Mouse (Mus musculus) intestine, embryonic 14.5 days (tissue): ENCODE measurements at regions not wholly inside any gene's neighbourhood (a gene's known extent, or its start where the extent isn't known, plus 50 kb on each side); places are given as distances from the start of the nearest gene placed in this dataset.
A peak's percentile ranks its signal among the peaks of the same experiment; 100 is the strongest.

Experiments
- ATAC-seq: fragments of 200-750 bp; cut with Nextera tagmentation; replicated peaks from 2 replicates; pipeline ENCODE4 v1.8.0; 2017; ENCODE audit warnings: low read depth, moderate number of reproducible peaks, moderate TSS enrichment, moderate library complexity; ENCODE audit not compliant: low FRiP score, low TSS enrichment
- DNase-seq: peaks from one replicate; pipeline ENCODE4 v3.0.0-alpha.2; 2018; ENCODE audit warnings: low spot score
- H3K27ac ChIP-seq: fragments of 300-500 bp; sonication (generic); 2 replicates; pipeline ENCODE4 v1.5.1; 2014; ENCODE audit warnings: low read depth, mild to moderate bottlenecking, control low read depth
- H3K27me3 ChIP-seq: fragments of 300-500 bp; sonication (generic); replicated peaks from 2 replicates; pipeline ENCODE4 v1.6.1; 2014; ENCODE audit warnings: low read length, control low read depth; ENCODE audit not compliant: control insufficient read depth, insufficient read depth
- H3K36me3 ChIP-seq: fragments of 300-500 bp; sonication (generic); 2 replicates; pipeline ENCODE4 v1.6.1; 2014; ENCODE audit warnings: low read length, control low read depth; ENCODE audit not compliant: control insufficient read depth, insufficient read depth
- H3K4me1 ChIP-seq: fragments of 300-500 bp; sonication (generic); replicated peaks from 2 replicates; pipeline ENCODE4 v1.6.1; 2014; ENCODE audit warnings: low read length, control low read depth, mixed read lengths; ENCODE audit not compliant: control insufficient read depth, insufficient read depth
- H3K4me2 ChIP-seq: fragments of 300-500 bp; sonication (generic); 2 replicates; pipeline ENCODE4 v1.6.1; 2014; ENCODE audit warnings: low read length
- H3K4me3 ChIP-seq: fragments of 300-500 bp; sonication (generic); 2 replicates; pipeline ENCODE4 v1.5.1; 2014; ENCODE audit warnings: low read depth, low read length, control low read depth, mixed read lengths
- H3K9ac ChIP-seq: fragments of 300-500 bp; sonication (generic); 2 replicates; pipeline ENCODE4 v1.6.1; 2014; ENCODE audit warnings: mild to moderate bottlenecking, low read length
- H3K9me3 ChIP-seq: fragments of 300-500 bp; sonication (generic); 2 replicates; pipeline ENCODE4 v1.6.1; 2016; ENCODE audit warnings: low read length, control low read depth; ENCODE audit not compliant: control insufficient read depth
- WGBS: fragments of 180-500 bp; shearing (Covaris S2); extraction: QIAGEN DNeasy Blood & Tissue Kit; methylation state at CpG from one replicate; pipeline ENCODE4 v1.1.7; 2014; 5-methylcytosine and 5-hydroxymethylcytosine counted together

- ATAC-seq (no peak), DNase-seq (no peak)
- H3K4me1 ChIP-seq = peaks cover 34% of the 10 kb centered on the region
- no peak overlapping the region for H3K9ac ChIP-seq
- H3K27ac ChIP-seq = 0 out of 2 replicates have a peak overlapping the region, but pooled peaks have one; percentile 51
- no peaks in the 10 kb centered on the region for H3K9me3 ChIP-seq
- H3K4me3 ChIP-seq = no peak overlapping the region
- H3K27me3 ChIP-seq = no peaks in the 10 kb centered on the region
- WGBS = 50% methylated on average over 10 of the region's 10 CpGs
- H3K4me2 ChIP-seq = no peak overlapping the region
- H3K36me3 ChIP-seq = no peaks in the 10 kb centered on the region
These were observed 179.3 kb downstream of the Rnf152 start for GRCm38 (mm10) chr1:105177015-105177762.

GRCm38 (mm10) chr1:105170979-105171378, 185.5 kb downstream of the Rnf152 start:
- Histone ChIP-seq H3K4me3 (no peak overlapping the region), H3K4me2 (no peak overlapping the region), H3K4me1 (peaks cover 10% of the 10 kb centered on the region), H3K27me3 (no peaks in the 10 kb centered on the region), H3K36me3 (no peaks in the 10 kb centered on the region), H3K9ac (no peak overlapping the region), H3K9me3 (no peaks in the 10 kb centered on the region), H3K27ac (no peak overlapping the region)
- WGBS = 89% methylated on average over 1 of the region's 1 CpGs
- ATAC-seq (no peak), DNase-seq (no peak)

- Histone ChIP-seq H3K27ac (no peak overlapping the region), H3K9me3 (no peaks in the 10 kb centered on the region), H3K36me3 (no peaks in the 10 kb centered on the region), H3K4me1 (peaks cover 5% of the 10 kb centered on the region; the same call in 1 of the 2 replicates), H3K9ac (no peak overlapping the region), H3K4me2 (no peak overlapping the region), H3K4me3 (no peak overlapping the region), H3K27me3 (no peaks in the 10 kb centered on the region)
- DNase-seq (no peak), ATAC-seq (no peak)
- 89% methylated on average over 4 of the region's 4 CpGs for WGBS
These were observed 186.4 kb downstream of the Rnf152 start for GRCm38 (mm10) chr1:105170114-105170506.

GRCm38 (mm10) chr1:105169455-105170113, 186.9 kb downstream of the Rnf152 start:
- Histone ChIP-seq H3K9me3 (no peaks in the 10 kb centered on the region), H3K27ac (no peak overlapping the region), H3K4me1 (peaks cover 5% of the 10 kb centered on the region; the same call in 1 of the 2 replicates), H3K4me2 (no peak overlapping the region), H3K27me3 (no peaks in the 10 kb centered on the region), H3K9ac (no peak overlapping the region), H3K36me3 (no peaks in the 10 kb centered on the region), H3K4me3 (no peak overlapping the region)
- 67% methylated on average over 1 of the region's 1 CpGs for WGBS
- DNase-seq (no peak), ATAC-seq (no peak)

GRCm38 (mm10) chr1:105168808-105169207, 187.7 kb downstream of the Rnf152 start:
- H3K4me3 ChIP-seq = no peak overlapping the region
- WGBS = 72% methylated on average over 1 of the region's 1 CpGs
- H3K36me3 ChIP-seq = no peaks in the 10 kb centered on the region
- H3K4me2 ChIP-seq = no peak overlapping the region
- no peaks in the 10 kb centered on the region for H3K9me3 ChIP-seq
- H3K27ac ChIP-seq = no peak overlapping the region
- H3K4me1 ChIP-seq = peaks cover 5% of the 10 kb centered on the region; the same call in 1 of the 2 replicates
- H3K9ac ChIP-seq = no peak overlapping the region
- H3K27me3 ChIP-seq = no peaks in the 10 kb centered on the region
- no peak for DNase-seq
- ATAC-seq = no peak

- Histone ChIP-seq H3K4me3 (no peak overlapping the region), H3K27me3 (no peaks in the 10 kb centered on the region), H3K4me1 (no peaks in the 10 kb centered on the region), H3K36me3 (no peaks in the 10 kb centered on the region), H3K9me3 (no peaks in the 10 kb centered on the region), H3K27ac (no peak overlapping the region), H3K4me2 (no peak overlapping the region), H3K9ac (no peak overlapping the region)
- ATAC-seq (no peak), DNase-seq (no peak)
- WGBS = 61% methylated on average over 2 of the region's 2 CpGs
These were observed 198.9 kb downstream of the Rnf152 start for GRCm38 (mm10) chr1:105157459-105158124.

- H3K36me3 ChIP-seq = no peaks in the 10 kb centered on the region
- 59% methylated on average over 6 of the region's 6 CpGs for WGBS
- no peak for DNase-seq
These were observed 204.2 kb downstream of the Rnf152 start for GRCm38 (mm10) chr1:105152175-105152828.

GRCm38 (mm10) chr1:105151466-105151846, 205.1 kb downstream of the Rnf152 start:
- DNase-seq = no peak
- no peak overlapping the region for H3K4me3 ChIP-seq
- 54% methylated on average over 1 of the region's 1 CpGs for WGBS
- H3K4me1 ChIP-seq = no peaks in the 10 kb centered on the region
- H3K9ac ChIP-seq = no peak overlapping the region
- H3K36me3 ChIP-seq = no peaks in the 10 kb centered on the region
- no peak for ATAC-seq
- H3K9me3 ChIP-seq = no peaks in the 10 kb centered on the region
- H3K27me3 ChIP-seq = no peaks in the 10 kb centered on the region
- H3K4me2 ChIP-seq = no peak overlapping the region
- H3K27ac ChIP-seq = no peak overlapping the region

More at GRCm38 (mm10) chr1:105152175-105152828, 204.2 kb downstream of the Rnf152 start:
- no peak overlapping the region for H3K4me3 ChIP-seq
- H3K9me3 ChIP-seq = no peaks in the 10 kb centered on the region
- no peak overlapping the region for H3K27ac ChIP-seq
- no peaks in the 10 kb centered on the region for H3K27me3 ChIP-seq
- H3K4me1 ChIP-seq = no peaks in the 10 kb centered on the region
- H3K4me2 ChIP-seq = no peak overlapping the region
- ATAC-seq = no peak
- no peak overlapping the region for H3K9ac ChIP-seq
